Mouse (Mus musculus): ENCODE measurements at regions not wholly inside any gene's neighbourhood (a gene's known extent, or its start where the extent isn't known, plus 50 kb on each side); places are given as distances from the start of the nearest gene placed in this dataset.

- DNase-seq: no peak
Observed at GRCm38 (mm10) chr4:27845521-27845920, 967.4 kb upstream of the Epha7 start.

GRCm38 (mm10) chr4:27846106-27846622 is 966.8 kb upstream of the Epha7 start:
- no peak for DNase-seq

- no peak for DNase-seq
Observed at GRCm38 (mm10) chr4:27856086-27856485, 956.8 kb upstream of the Epha7 start.

- DNase-seq: no peak
Observed at GRCm38 (mm10) chr4:27887262-27887954, 925.5 kb upstream of the Epha7 start.

DNA sequence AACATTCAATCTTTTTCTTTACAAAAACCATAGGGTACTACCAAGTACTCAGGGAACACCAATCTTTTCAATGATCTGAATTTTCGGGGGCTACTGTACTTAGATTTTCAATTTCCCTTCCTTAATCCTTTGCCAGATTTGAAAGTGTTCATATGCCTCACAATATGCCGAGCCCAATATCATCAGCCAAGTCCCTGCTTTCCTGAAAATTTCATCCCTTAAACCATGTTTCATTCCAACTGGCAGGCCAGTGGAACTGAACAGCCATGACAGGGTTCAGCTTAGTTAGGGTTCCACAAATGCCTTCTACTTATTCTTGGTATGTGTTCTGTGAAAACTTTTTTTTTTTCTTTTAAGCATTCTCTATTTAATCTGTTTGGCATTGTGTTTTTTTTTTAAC is 916.5 kb upstream of the Epha7 start:
- no peak for DNase-seq

- DNase-seq: no peak
Observed at GRCm38 (mm10) chr4:27945351-27945750, 867.6 kb upstream of the Epha7 start.

- DNase-seq: no peak
Observed at GRCm38 (mm10) chr4:27945768-27946167, 867.2 kb upstream of the Epha7 start.

DNA sequence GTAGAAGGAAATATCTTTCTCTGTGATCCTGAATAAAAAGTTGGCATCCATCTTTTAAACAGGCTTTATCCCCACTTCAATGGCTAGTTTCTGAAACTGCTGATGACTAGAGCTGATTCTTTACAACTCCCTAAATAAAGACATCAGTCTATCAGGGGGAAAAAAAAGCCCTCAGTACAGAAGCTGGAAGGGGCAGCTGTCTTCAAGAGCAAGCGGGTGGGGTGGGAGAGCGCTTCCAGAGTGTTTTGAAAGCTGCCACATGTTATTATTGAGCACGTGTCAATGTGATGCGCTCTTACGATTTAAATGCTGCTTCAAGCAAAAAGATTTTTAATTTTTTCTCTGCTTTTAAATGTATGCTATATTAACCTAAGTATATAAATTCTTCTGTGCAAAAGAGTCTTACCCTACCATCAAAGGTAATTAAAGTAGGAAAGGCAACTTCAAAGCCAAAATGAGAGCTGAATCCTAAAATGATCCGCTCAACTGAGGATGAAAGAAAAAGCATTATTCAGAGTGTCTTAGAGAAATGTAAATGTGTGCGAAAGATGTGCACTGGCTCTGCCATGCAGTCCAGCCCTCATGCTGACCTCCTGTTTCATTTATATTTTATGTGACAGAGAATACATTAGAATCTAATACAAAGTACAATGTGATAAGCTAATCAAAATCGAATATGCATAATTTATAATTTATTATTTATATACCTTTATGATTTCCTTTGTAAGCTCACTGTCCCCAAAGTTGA is 862.8 kb upstream of the Epha7 start:
- no peak for DNase-seq

- DNase-seq: peak; percentile 8
Observed at GRCm38 (mm10) chr4:27965046-27965681, 847.8 kb upstream of the Epha7 start.

GRCm38 (mm10) chr4:27970569-27970968 is 842.4 kb upstream of the Epha7 start:
- no peak for DNase-seq

DNA sequence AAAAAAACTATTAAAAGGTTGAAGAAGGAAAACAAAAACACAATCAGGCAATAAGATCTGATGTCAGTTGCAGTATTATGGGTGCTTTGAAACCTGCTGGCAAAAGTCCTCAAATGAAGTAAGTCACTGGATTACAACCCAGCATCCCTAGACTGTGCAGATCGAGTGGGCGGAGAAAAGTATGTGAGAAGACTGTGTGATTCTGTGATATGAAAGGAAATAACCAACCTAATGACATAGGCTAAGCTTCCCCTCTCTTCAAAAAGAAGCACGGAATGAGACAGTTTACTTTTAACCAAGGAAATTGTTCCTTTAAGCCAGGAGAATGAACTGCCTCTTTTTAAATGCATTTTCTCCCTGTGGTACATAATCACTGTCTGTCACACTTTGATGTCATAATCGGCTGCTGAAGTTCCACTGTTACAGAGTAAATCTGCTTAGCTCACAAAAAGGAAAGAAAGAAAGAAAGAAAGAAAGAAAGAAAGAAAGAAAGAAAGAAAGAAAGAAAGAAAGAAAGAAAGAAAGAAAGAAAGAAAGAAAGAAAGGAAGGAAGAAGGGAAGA is 833.6 kb upstream of the Epha7 start:
- DNase-seq: no peak

- DNase-seq: no peak
Observed at GRCm38 (mm10) chr4:27979781-27980180, 833.1 kb upstream of the Epha7 start.

DNA sequence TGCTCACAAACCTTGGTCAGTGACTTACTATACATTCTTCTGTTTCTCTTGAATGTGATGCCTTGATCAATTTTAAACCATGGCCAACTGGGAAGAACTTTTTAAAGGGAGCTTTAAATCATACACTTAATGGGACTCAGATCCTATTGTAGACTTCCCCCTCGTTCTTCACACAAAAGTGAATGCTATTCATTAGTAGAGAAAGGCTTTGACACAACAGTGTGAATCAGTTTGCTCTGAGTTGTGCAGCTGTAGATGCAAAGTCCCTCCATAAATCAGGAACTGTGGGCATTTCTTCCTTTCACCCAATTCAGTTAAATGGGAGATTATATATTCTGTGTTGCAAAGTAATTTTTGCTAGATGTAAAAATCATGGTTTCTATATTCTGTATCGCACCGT is 831.6 kb upstream of the Epha7 start:
- DNase-seq: no peak

GRCm38 (mm10) chr4:27987986-27988423 is 824.9 kb upstream of the Epha7 start:
- no peak for DNase-seq

DNA sequence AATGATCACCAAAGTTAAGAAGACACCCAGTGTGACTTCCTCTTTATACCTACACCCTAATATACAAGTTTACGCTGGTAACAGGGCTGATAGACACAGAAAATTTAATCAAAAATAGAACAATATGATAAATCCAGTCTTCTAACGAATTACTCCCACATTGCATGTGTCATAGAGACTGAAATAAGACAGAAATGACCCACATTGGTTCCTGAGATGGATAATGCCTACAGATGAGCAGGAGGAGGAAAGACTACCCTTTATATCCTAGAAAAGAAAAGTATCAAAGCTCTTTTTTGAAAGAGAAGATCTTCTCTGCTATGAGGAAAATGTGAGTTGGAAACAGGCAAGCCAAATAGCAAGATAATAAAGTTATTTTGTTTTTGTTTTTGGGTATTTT is 818.5 kb upstream of the Epha7 start:
- DNase-seq: no peak

DNA sequence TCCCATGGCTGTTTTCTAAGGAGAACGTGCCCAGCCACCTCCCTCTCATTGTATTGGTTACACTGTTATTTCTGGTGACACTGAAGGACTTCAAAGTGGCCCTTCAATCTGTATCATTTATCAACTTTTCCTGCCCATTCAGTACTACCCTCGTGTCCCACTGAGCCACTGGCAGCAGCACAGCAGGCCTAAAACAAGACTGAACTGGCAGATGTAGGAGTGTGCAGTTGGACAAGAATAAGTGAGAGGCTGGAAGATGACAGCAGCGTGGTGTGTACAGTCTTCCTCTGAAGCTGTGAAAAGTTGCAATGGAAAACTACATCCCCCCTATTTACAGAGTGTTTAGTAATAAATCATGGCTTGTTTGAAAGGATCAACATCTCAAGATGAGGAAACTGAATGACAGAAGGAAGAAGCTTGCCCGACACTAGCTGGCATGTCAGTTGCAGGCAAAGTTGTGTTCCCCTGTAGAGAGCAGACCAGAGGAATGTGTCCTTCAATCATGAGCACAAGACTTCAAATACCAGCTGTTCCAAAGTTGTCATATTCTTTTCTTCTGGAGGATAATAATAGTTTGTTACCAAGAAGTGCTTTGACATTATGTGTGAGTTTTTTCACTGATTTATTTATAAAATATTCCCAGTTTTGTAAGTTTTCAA is 811.0 kb upstream of the Epha7 start:
- DNase-seq: no peak

Data from kidney, postnatal 14 days (tissue).